In the genomic region with DNA sequence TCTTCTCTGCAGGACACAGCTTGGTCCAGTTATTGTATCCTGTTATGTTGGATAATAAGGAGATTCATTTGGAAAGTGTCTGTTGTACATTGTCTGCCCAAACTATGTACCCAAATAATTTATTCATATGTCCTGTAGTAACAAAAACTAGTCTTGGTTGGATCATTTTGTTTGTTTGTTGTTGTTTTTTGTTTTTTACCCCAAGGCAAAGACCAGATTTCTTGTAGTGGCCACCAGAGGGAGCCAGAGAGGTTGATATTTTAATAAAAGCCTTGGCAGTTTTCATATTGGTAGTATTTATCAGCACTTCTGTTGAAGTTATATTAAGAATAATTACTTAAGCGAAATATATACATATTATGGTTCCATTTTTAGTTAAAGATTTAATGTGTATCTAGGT, we compare ENCODE assay signal across 9 mouse cellular contexts. TPM values are rescaled to one million over a fixed set of nuclear protein-coding genes. Genes with fewer than 3 reads are reported as not detected.
DNase-seq lines count a peak whose midpoint lies in the region; ATAC-seq and TF ChIP-seq lines count a peak whose summit lies in the region.
"Had no signal": no experiment of that assay in that cellular context is flagged by ENCODE, and none has a peak within 500 bp of the region (broad histone marks: within the 10 kb centered on the region; RNA-seq: fewer than 3 reads in every experiment).

No protein-coding gene starts in this region.

- H3K9ac ChIP-seq in forebrain, embryonic 14.5 days (ENCODE audit: low read length), result no peak overlapping the region
- no peak overlapping the region for H3K9ac ChIP-seq in limb, embryonic 14.5 days (ENCODE audit: low read depth, low read length, severe bottlenecking)
- H3K9ac ChIP-seq: limb, embryonic 13.5 days had no signal

- H3K4me2 ChIP-seq in forebrain, embryonic 14.5 days (ENCODE audit: low read length), result no peak overlapping the region
- H3K4me2 ChIP-seq in limb, embryonic 14.5 days (replicated peaks; ENCODE audit: low read depth, low read length, severe bottlenecking), result no peak overlapping the region
- H3K4me2 ChIP-seq: limb, embryonic 13.5 days had no signal

- no peak overlapping the region for H3K4me3 ChIP-seq in forebrain, embryonic 14.5 days (ENCODE audit: low read depth, low read length)
- no peak overlapping the region for H3K4me3 ChIP-seq in forebrain, embryonic 10.5 days
- H3K4me3 ChIP-seq in limb, embryonic 14.5 days (replicated peaks; ENCODE audit: low read length), result no peak overlapping the region
- no peak overlapping the region for H3K4me3 ChIP-seq in limb, embryonic 10.5 days
- H3K4me3 ChIP-seq in E14TG2a.4 (replicated peaks; ENCODE audit: low read length), result no peak overlapping the region
- no peak overlapping the region for H3K4me3 ChIP-seq in cortical plate, adult 2 months (ENCODE audit: insufficient read depth, low read length)
- H3K4me3 ChIP-seq: limb, embryonic 13.5 days had no signal

- H3K36me3 ChIP-seq in forebrain, embryonic 14.5 days (ENCODE audit: control insufficient read depth, insufficient read depth, low read length), result no peaks in the 10 kb centered on the region
- no peaks in the 10 kb centered on the region; the same call in 1 of the 2 replicates for H3K36me3 ChIP-seq in forebrain, embryonic 10.5 days (replicated peaks)
- H3K36me3 ChIP-seq in limb, embryonic 14.5 days (ENCODE audit: control insufficient read depth, insufficient read depth, low read length), result no peaks in the 10 kb centered on the region
- H3K36me3 ChIP-seq in limb, embryonic 10.5 days, result no peaks in the 10 kb centered on the region
- no peaks in the 10 kb centered on the region for H3K36me3 ChIP-seq in E14TG2a.4 (ENCODE audit: insufficient read depth, low read length)
- H3K36me3 ChIP-seq: limb, embryonic 13.5 days had no signal

- no peaks in the 10 kb centered on the region for H3K9me3 ChIP-seq in forebrain, embryonic 14.5 days (replicated peaks; ENCODE audit: control insufficient read depth, low read length)
- H3K9me3 ChIP-seq in forebrain, embryonic 10.5 days, result no peaks in the 10 kb centered on the region
- H3K9me3 ChIP-seq in limb, embryonic 14.5 days (ENCODE audit: control insufficient read depth, low read length), result no peaks in the 10 kb centered on the region
- no peaks in the 10 kb centered on the region for H3K9me3 ChIP-seq in limb, embryonic 10.5 days (replicated peaks)
- H3K9me3 ChIP-seq in E14TG2a.4 (ENCODE audit: low read length), result 0 out of 2 replicates have a peak, but pooled peaks cover 6% of the 10 kb centered on the region
- H3K9me3 ChIP-seq: limb, embryonic 13.5 days had no signal

- no peaks in the 10 kb centered on the region for H3K27me3 ChIP-seq in forebrain, embryonic 14.5 days (replicated peaks; ENCODE audit: control insufficient read depth, insufficient read depth, low read length)
- H3K27me3 ChIP-seq in forebrain, embryonic 10.5 days (ENCODE audit: poor library complexity, severe bottlenecking), result no peaks in the 10 kb centered on the region
- no peaks in the 10 kb centered on the region for H3K27me3 ChIP-seq in limb, embryonic 14.5 days (ENCODE audit: control insufficient read depth, insufficient read depth, low read length)
- H3K27me3 ChIP-seq in limb, embryonic 10.5 days (ENCODE audit: low read depth, poor library complexity, severe bottlenecking), result no peaks in the 10 kb centered on the region
- H3K27me3 ChIP-seq in E14TG2a.4 (ENCODE audit: insufficient read depth, low read length), result no peaks in the 10 kb centered on the region
- H3K27me3 ChIP-seq: limb, embryonic 13.5 days had no signal

- peak; percentile 68 for TF ChIP-seq CTCF in E14TG2a.4 (conservative IDR thresholded peaks at IDR 0.05; ENCODE audit: low read length)
- peak; percentile 19; the same call in 1 of the 2 replicates for TF ChIP-seq CTCF in cortical plate, adult 2 months (IDR thresholded peaks at IDR 0.05; ENCODE audit: extremely low read depth, insufficient read depth, low read length)

- no peak for TF ChIP-seq POLR2A in limb, embryonic 14.5 days (IDR thresholded peaks at IDR 0.05; ENCODE audit: borderline replicate concordance, extremely low read depth, insufficient read depth, insufficient read length)
- TF ChIP-seq POLR2A in cortical plate, adult 2 months (IDR thresholded peaks at IDR 0.05; ENCODE audit: extremely low read depth, insufficient read depth, low read length), result no peak

- 10% methylated on average over 1 of the region's 1 CpGs for WGBS in forebrain, embryonic 14.5 days
- WGBS in forebrain, embryonic 10.5 days, result 24% methylated on average over 1 of the region's 1 CpGs
- WGBS in limb, embryonic 14.5 days, result 13% methylated on average over 1 of the region's 1 CpGs
- 19% methylated on average over 1 of the region's 1 CpGs for WGBS in limb, embryonic 10.5 days

- no peak overlapping the region for H3K27ac ChIP-seq in forebrain, embryonic 14.5 days (ENCODE audit: low read depth, low read length)
- H3K27ac ChIP-seq in forebrain, embryonic 10.5 days, result no peak overlapping the region
- no peak overlapping the region for H3K27ac ChIP-seq in limb, embryonic 14.5 days (replicated peaks; ENCODE audit: low read depth, low read length)
- H3K27ac ChIP-seq in limb, embryonic 10.5 days, result no peak overlapping the region
- H3K27ac ChIP-seq in cortical plate, adult 2 months (ENCODE audit: insufficient read depth, low read length), result no peak overlapping the region
- H3K27ac ChIP-seq: limb, embryonic 13.5 days had no signal

- ATAC-seq in forebrain, embryonic 14.5 days, result no peak
- no peak for ATAC-seq in limb, embryonic 14.5 days (ENCODE audit: low FRiP score, low read depth)

- no peaks in the 10 kb centered on the region for H3K4me1 ChIP-seq in forebrain, embryonic 14.5 days (ENCODE audit: control insufficient read depth, insufficient read depth, low read length)
- H3K4me1 ChIP-seq in forebrain, embryonic 10.5 days, result peaks cover 6% of the 10 kb centered on the region
- no peaks in the 10 kb centered on the region for H3K4me1 ChIP-seq in limb, embryonic 14.5 days (ENCODE audit: control insufficient read depth, insufficient read depth, low read length)
- peaks cover 2% of the 10 kb centered on the region for H3K4me1 ChIP-seq in limb, embryonic 10.5 days
- H3K4me1 ChIP-seq in E14TG2a.4 (replicated peaks; ENCODE audit: low read depth, low read length), result peaks cover 43% of the 10 kb centered on the region
- H3K4me1 ChIP-seq in cortical plate, adult 2 months (ENCODE audit: control insufficient read depth, insufficient read depth, low read length), result no peaks in the 10 kb centered on the region

- peak; percentile 76 for DNase-seq in forebrain, embryonic 14.5 days (ENCODE audit: low spot score)
- DNase-seq in forebrain, embryonic 10.5 days (ENCODE audit: extremely low spot score, low spot score), result no peak
- DNase-seq in limb, embryonic 14.5 days (ENCODE audit: low spot score), result peak; percentile 65
- DNase-seq in limb, embryonic 10.5 days (ENCODE audit: low spot score), result no peak
- no peak for DNase-seq in urinary bladder, postnatal 10 days (ENCODE audit: low spot score)
- DNase-seq in spleen, postnatal 36 days (ENCODE audit: low spot score in 2 of 2), result no peak

RNA-seq across cellular contexts. Expression of a gene that starts 25.0 kb away (rescaled TPM):
- polyA plus RNA-seq in forebrain, embryonic 14.5 days (2014; fragmentation: Nextera tagmentation; extraction: Ambion mirVana), result 12.5 and 13.5 TPM in 2 replicates
- polyA plus RNA-seq in forebrain, embryonic 10.5 days (2016; fragmentation: Nextera tagmentation; extraction: Ambion mirVana), result 32.5 and 33.1 TPM in 2 replicates
- polyA plus RNA-seq in limb, embryonic 14.5 days (2012; rRNA removed), result 14.8 and 23.5 TPM in 2 replicates
- 13.2 and 21.7 TPM in 2 replicates for polyA plus RNA-seq in limb, embryonic 14.5 days (2014; fragmentation: Nextera tagmentation; extraction: Ambion mirVana)
- 23.3 and 27.9 TPM in 2 replicates for polyA plus RNA-seq in limb, embryonic 10.5 days (2016; fragmentation: Nextera tagmentation; extraction: Ambion mirVana)
- 7.9 and 9.0 TPM in 2 replicates for polyA plus RNA-seq in cortical plate, adult 2 months (2012; rRNA removed)

Comparison
In these comparisons a context has a peak if more than half of its experiments do, and no peak if none do; other contexts are left out.
1. DNase-seq: peak in forebrain, embryonic 14.5 days (single experiment) and limb, embryonic 14.5 days (single experiment); none in forebrain, embryonic 10.5 days (single experiment), limb, embryonic 10.5 days (single experiment), urinary bladder, postnatal 10 days (single experiment) and spleen, postnatal 36 days (0 of 2).